Mouse (Mus musculus) megakaryocyte, embryonic 14.5 days (primary cell): ENCODE results near the gene Pcdh9.

Source experiments
- FLI1 ChIP-seq: IDR thresholded peaks from 2 replicates; pipeline ENCODE4 v1.6.1; 2012; ENCODE audit warnings: low read length, inconsistent platforms, mixed read lengths
- GATA1 ChIP-seq: IDR thresholded peaks from 3 replicates; pipeline ENCODE4 v1.6.1; 2012; ENCODE audit warnings: mixed read lengths, low read length, inconsistent platforms, borderline replicate concordance

GRCm38 (mm10) chr14:93463360-93463892, 427.1 kb downstream of the Pcdh9 start:
- TF ChIP-seq GATA1: no peak
- TF ChIP-seq FLI1: no peak
